Mouse (Mus musculus) cerebellum, adult 2 months (tissue): Measurements from ENCODE around the gene C1ql2.

Experiments used
- CTCF ChIP-seq: fragments of 200-500 bp; IDR thresholded peaks from 2 replicates; pipeline ENCODE4 v1.5.1; 2011; ENCODE audit warnings: low read depth, mild to moderate bottlenecking, control low read depth, low read length, moderate library complexity, borderline replicate concordance; ENCODE audit not compliant: insufficient read depth
- POLR2A ChIP-seq: fragments of 200-500 bp; IDR thresholded peaks from 2 replicates; pipeline ENCODE4 v1.6.1; 2011; ENCODE audit warnings: low read length, control low read depth, borderline replicate concordance; ENCODE audit not compliant: insufficient read depth

- TF ChIP-seq CTCF: no peak
- no peak for TF ChIP-seq POLR2A
These were observed 34.6 kb upstream of the C1ql2 start for GRCm38 (mm10) chr1:120305801-120306200.
